Mouse (Mus musculus) CH12.LX (cell line): ENCODE measurements around the gene Nsun5. TPM values are rescaled to one million over a fixed set of nuclear protein-coding genes. Genes with fewer than 3 reads are reported as not detected.
A peak's percentile ranks its signal among the peaks of the same experiment; 100 is the strongest.

Experiments used
- DNase-seq: peaks from one replicate; pipeline ENCODE4 v3.0.0-alpha.2; 2013; ENCODE audit errors: extremely low read depth
- H3K27ac ChIP-seq: 2 replicates; pipeline ENCODE4 v1.5.1; 2012; ENCODE audit warnings: low read depth, mild to moderate bottlenecking, control low read depth, moderate library complexity; ENCODE audit not compliant: insufficient read depth
- H3K27me3 ChIP-seq: replicated peaks from 2 replicates; pipeline ENCODE3; 2012; ENCODE audit warnings: inconsistent platforms
- H3K36me3 ChIP-seq, 2 experiments: replicated peaks in 1 of 2; 2 replicates each; pipeline versions ENCODE3 to v1.6.1; 2012; ENCODE audit warnings: inconsistent platforms in 1 of 2, low read length in 1 of 2, mild to moderate bottlenecking in 1 of 2, mixed read lengths in 1 of 2, moderate library complexity in 1 of 2; ENCODE audit not compliant: control insufficient read depth in 1 of 2, insufficient read depth in 1 of 2
- H3K4me1 ChIP-seq, 2 experiments: 2 replicates each; pipeline ENCODE4 v1.6.1; 2012; ENCODE audit warnings: inconsistent platforms in 1 of 2, moderate library complexity in 1 of 2; ENCODE audit not compliant: insufficient read depth in 2 of 2, control insufficient read depth in 1 of 2
- H3K4me2 ChIP-seq: 2 replicates; pipeline ENCODE4 v1.6.1; 2012; ENCODE audit warnings: low read depth, mild to moderate bottlenecking, control low read depth; ENCODE audit not compliant: poor library complexity, insufficient read depth, severe bottlenecking
- H3K4me3 ChIP-seq, 3 experiments: fragments of 150-350 bp in 1 of 3; sonication (generic) in 1 of 3; replicated peaks in 1 of 3; 2 replicates each; pipeline versions ENCODE3 to v1.5.1; 2011 to 2012; ENCODE audit warnings: low read depth in 2 of 3, low read length in 2 of 3, mild to moderate bottlenecking in 2 of 3, moderate library complexity in 2 of 3, control low read depth in 1 of 3, improper control_type of control experiment in 1 of 3, inconsistent platforms in 1 of 3, mixed read lengths in 1 of 3; ENCODE audit not compliant: poor library complexity in 1 of 3
- H3K79me2 ChIP-seq: replicated peaks from 2 replicates; pipeline ENCODE4 v1.6.1; 2012; ENCODE audit warnings: mild to moderate bottlenecking, moderate library complexity; ENCODE audit not compliant: control insufficient read depth, poor library complexity, insufficient read depth, severe bottlenecking; ENCODE audit errors: extremely low read depth
- H3K9ac ChIP-seq: 2 replicates; pipeline ENCODE4 v1.6.1; 2012; ENCODE audit warnings: low read depth, mild to moderate bottlenecking, control low read depth, moderate library complexity; ENCODE audit not compliant: insufficient read depth
- H3K9me3 ChIP-seq: replicated peaks from 2 replicates; pipeline ENCODE3; 2012; ENCODE audit warnings: low read length, inconsistent platforms, mixed read lengths
- CTCF ChIP-seq, 2 experiments: IDR thresholded peaks in 1 of 2; conservative IDR thresholded peaks in 1 of 2; 2 replicates each; pipeline ENCODE4 v1.5.1; 2011 to 2012; ENCODE audit warnings: low read depth in 2 of 2, low read length in 2 of 2, improper control_type of control experiment in 1 of 2, inconsistent platforms in 1 of 2, mild to moderate bottlenecking in 1 of 2, moderate library complexity in 1 of 2
- EP300 ChIP-seq: IDR thresholded peaks from 2 replicates; pipeline ENCODE4 v1.6.1; 2011; ENCODE audit warnings: low read length, improper control_type of control experiment
- HCFC1 ChIP-seq: IDR thresholded peaks from 2 replicates; pipeline ENCODE4 v1.6.1; 2012; ENCODE audit warnings: low read depth, mild to moderate bottlenecking, inconsistent platforms, low read length, improper control_type of control experiment
- KAT2A ChIP-seq: IDR thresholded peaks from 2 replicates; pipeline ENCODE4 v1.6.1; 2012; ENCODE audit warnings: low read length, improper control_type of control experiment, inconsistent platforms; ENCODE audit not compliant: insufficient replicate concordance
- MAFK ChIP-seq: IDR thresholded peaks from 2 replicates; pipeline ENCODE4 v1.6.1; 2011; ENCODE audit warnings: low read length, improper control_type of control experiment; ENCODE audit not compliant: insufficient replicate concordance
- MAZ ChIP-seq: IDR thresholded peaks from 2 replicates; pipeline ENCODE4 v1.6.1; 2012; ENCODE audit warnings: low read depth, mild to moderate bottlenecking, inconsistent platforms, low read length, improper control_type of control experiment, moderate library complexity
- NELFE ChIP-seq: IDR thresholded peaks from 2 replicates; pipeline ENCODE4 v1.6.1; 2011; ENCODE audit warnings: low read depth, low read length, improper control_type of control experiment
- NRF1 ChIP-seq: IDR thresholded peaks from 2 replicates; pipeline ENCODE4 v1.6.1; 2014; ENCODE audit warnings: low read depth, mild to moderate bottlenecking, inconsistent platforms, low read length, improper control_type of control experiment, moderate library complexity
- RAD21 ChIP-seq: IDR thresholded peaks from 2 replicates; pipeline ENCODE4 v1.6.1; 2011; ENCODE audit warnings: low read depth, mild to moderate bottlenecking, low read length, improper control_type of control experiment, moderate library complexity
- SMC3 ChIP-seq: IDR thresholded peaks from 2 replicates; pipeline ENCODE4 v1.6.1; 2011; ENCODE audit warnings: low read depth, low read length, improper control_type of control experiment
- TCF12 ChIP-seq: IDR thresholded peaks from 2 replicates; pipeline ENCODE4 v1.6.1; 2014; ENCODE audit warnings: low read depth, mild to moderate bottlenecking, inconsistent platforms, low read length, improper control_type of control experiment
- ZMIZ1 ChIP-seq: IDR thresholded peaks from 2 replicates; pipeline ENCODE4 v1.6.1; 2012; ENCODE audit warnings: low read depth, mild to moderate bottlenecking, inconsistent platforms, low read length, improper control_type of control experiment
- ZNF384 ChIP-seq: IDR thresholded peaks from 2 replicates; pipeline ENCODE4 v1.6.1; 2012; ENCODE audit warnings: low read depth, low read length, improper control_type of control experiment, inconsistent platforms
- dilution Hi-C: fragments of 300-500 bp; cut with MboI; formaldehyde crosslinking; loops from 2 replicates; pipeline ENCODE4 v1.14.3; 2020; ENCODE audit warnings: low sequenced_read_pairs; ENCODE audit not compliant: extremely low pct_unique_long_range_greater_than_20kb, extremely low pct_ligation_motif_present
- in situ Hi-C: fragments of 300-500 bp; cut with MboI; formaldehyde crosslinking; loops from 3 replicates; pipeline ENCODE4 v1.14.3; 2019; ENCODE audit warnings: low sequenced_read_pairs, low pct_ligation_motif_present, low pct_unique_long_range_greater_than_20kb, mixed read lengths
- polyA plus RNA-seq: library from polyadenylated mRNA; unstranded; fragments of >175 nt; gene quantifications from 2 replicates; pipeline ENCODE4 v1.2.1, GENCODE M21; 2012; ENCODE audit warnings: low read depth; ENCODE audit not compliant: insufficient read length
- total RNA-seq, 2 experiments: library from RNA; depleted of rRNA; stranded (reverse); fragments of 300-350 nt in 1 of 2; fragments of >200 nt in 1 of 2; gene quantifications; 2 replicates each; pipeline ENCODE4 v1.2.3; 2012 to 2014

Nsun5 gene
- total and polyA plus RNA-seq, 3 experiments = 27.6 to 36.6 (median 30.9) TPM

DNA sequence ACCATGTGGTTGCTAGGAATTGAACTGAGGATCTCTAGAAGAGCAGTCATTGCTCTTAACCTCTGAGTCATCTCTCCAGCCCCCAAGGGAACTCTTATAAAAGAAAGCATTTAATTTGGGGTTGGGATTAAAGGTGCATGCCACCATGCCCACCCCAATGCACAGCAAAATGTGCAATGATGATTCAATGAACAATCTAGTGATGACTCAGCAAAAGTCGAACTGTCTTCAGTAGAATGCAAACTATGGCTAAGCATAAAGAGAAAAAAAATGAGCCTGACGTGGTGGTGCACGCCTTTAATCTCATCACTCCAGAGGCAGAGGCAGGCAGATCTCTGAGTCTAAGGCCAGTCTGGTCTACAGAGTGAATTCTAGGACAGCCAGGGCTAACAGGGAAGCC lies 7.2 kb upstream of the Nsun5 start:
- peaks cover 44% of the 10 kb centered on the region for H3K27me3 ChIP-seq
- H3K4me1 ChIP-seq = no peaks in the 10 kb centered on the region
- in situ Hi-C loops (no loop called here), dilution Hi-C loops (no loop called here)
- no peak overlapping the region for H3K4me3 ChIP-seq
- TF ChIP-seq ZMIZ1 (no peak), MAFK (peak; percentile 72)
- no peak for DNase-seq
- no peak overlapping the region for H3K27ac ChIP-seq
- no peaks in the 10 kb centered on the region for H3K36me3 ChIP-seq
- H3K9me3 ChIP-seq = peaks cover 4% of the 10 kb centered on the region
- no peak overlapping the region for H3K4me2 ChIP-seq
- no peak overlapping the region for H3K9ac ChIP-seq
- H3K79me2 ChIP-seq = no peaks in the 10 kb centered on the region

DNA sequence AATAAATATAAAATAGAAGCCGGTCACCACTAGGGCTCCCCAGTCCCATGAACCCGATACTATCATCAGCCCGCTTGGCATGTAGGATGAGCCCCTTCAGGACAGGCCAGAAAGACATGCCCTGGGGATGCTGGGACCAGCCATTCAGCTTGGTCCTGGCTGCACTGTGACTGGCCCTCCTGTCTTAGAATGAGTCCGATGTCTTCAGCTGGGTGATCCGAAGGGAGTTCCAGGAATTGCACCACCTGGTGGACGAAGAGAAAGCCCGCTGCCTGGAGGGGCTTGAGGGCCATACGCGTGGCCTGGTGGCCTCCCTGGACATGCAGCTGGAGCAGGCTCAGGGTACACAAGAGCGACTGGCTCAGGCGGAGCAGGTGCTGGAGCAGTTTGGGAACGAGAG lies 6.2 kb upstream of the Nsun5 start:
- dilution Hi-C loops (no loop called here), in situ Hi-C loops (no loop called here)
- H3K36me3 ChIP-seq = no peaks in the 10 kb centered on the region

DNA sequence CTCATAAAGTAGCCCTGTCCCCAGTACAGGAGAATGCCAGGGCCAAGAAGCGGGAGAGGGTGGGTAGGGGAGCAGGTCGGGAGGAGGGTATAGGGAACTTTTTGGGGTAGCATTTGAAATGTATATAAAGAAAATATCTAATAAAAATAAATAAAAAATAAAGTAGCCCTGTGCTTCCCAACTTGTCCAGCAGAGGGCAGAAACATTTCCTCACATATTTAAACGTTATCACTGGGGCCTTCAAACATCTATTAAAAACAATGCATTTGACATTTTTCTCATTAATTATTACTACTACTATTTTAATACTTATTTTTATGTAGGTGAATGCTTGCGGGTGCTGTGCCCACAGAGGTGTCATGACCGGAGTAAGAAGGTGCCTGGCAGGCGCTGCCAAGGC lies 1.9 kb upstream of the Nsun5 start:
- in situ Hi-C loops (no loop called here), dilution Hi-C loops (no loop called here)
- Histone ChIP-seq H3K9me3 (no peaks in the 10 kb centered on the region), H3K36me3 (peaks cover 10 to 16% of the 10 kb centered on the region in 2 experiments), H3K4me3 (no peak overlapping the region), H3K79me2 (peaks cover 17% of the 10 kb centered on the region)
- DNase-seq = no peak
- TF ChIP-seq ZNF384 (no peak), CTCF (conservative IDR thresholded peaks at IDR 0.05 in 1 of 2, IDR thresholded peaks at IDR 0.05 in 1 of 2; ENCODE audit: low read depth in 2 of 2, low read length in 2 of 2) (peak; percentile 37 to 48), NRF1 (no peak)
- TF ChIP-seq, all 38 proteins: peak for 1
- peaks cover 28% of the 10 kb centered on the region for H3K27me3 ChIP-seq
- no peak overlapping the region for H3K4me2 ChIP-seq
- H3K27ac ChIP-seq = no peak overlapping the region
- peaks cover 3 to 17% of the 10 kb centered on the region in 2 experiments; a peak in 3 of 4 replicates for H3K4me1 ChIP-seq
- no peak overlapping the region for H3K9ac ChIP-seq

More for the DNA sequence above, 6.2 kb upstream of the Nsun5 start:
- Histone ChIP-seq H3K27ac (no peak overlapping the region), H3K9ac (no peak overlapping the region), H3K4me1 (no peaks in the 10 kb centered on the region), H3K4me2 (no peak overlapping the region), H3K27me3 (peaks cover 43% of the 10 kb centered on the region), H3K4me3 (no peak overlapping the region), H3K79me2 (no peaks in the 10 kb centered on the region), H3K9me3 (peaks cover 4% of the 10 kb centered on the region)
- no peak for TF ChIP-seq NELFE
- TF ChIP-seq RAD21 = peak; percentile 6
- TF ChIP-seq SMC3 = peak; percentile 62
- no peak for TF ChIP-seq TCF12
- peak in 1 of 2 experiments; percentile 63; a peak in 3 of 4 replicates for TF ChIP-seq CTCF (conservative IDR thresholded peaks at IDR 0.05 in 1 of 2, IDR thresholded peaks at IDR 0.05 in 1 of 2; ENCODE audit: low read depth in 2 of 2, low read length in 2 of 2)
- TF ChIP-seq EP300 = no peak
- TF ChIP-seq HCFC1 = no peak
- TF ChIP-seq MAZ = no peak
- no peak for TF ChIP-seq KAT2A
- DNase-seq = no peak
